Mouse (Mus musculus): ENCODE results near the gene Ak2. TPM values are rescaled to one million over a fixed set of nuclear protein-coding genes. Genes with fewer than 3 reads are reported as not detected.

Ak2 gene
- polyA plus RNA-seq (2012; rRNA removed), result 112 and 201 TPM in 2 replicates

DNA sequence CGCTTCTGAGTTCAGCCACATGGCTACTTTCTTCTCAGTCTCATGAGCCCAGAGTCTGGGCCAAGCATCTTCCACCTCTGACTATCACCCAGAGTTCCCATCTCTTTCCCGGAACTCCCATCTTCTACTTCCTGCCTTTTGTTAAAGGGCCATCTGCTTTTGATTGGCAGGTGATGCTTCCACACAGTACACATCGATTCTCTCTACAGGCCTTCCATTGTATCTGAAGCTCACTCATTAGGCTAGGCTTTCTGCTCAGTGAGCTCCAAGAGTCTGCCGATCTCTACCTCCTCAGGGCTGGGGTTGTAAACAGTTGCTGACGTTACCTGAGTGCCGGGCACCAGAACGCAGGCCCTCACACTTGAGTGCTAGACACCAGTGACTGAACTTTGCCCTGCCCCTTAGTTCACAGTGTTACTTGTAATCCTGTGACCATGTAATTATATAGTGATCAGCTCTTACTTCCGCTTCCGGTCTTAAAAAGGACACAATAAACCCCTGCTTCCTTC is at the start of gene Ak2:
Gene Ak2, plus strand, starts transcription at position 459 of the 509 bp plus-strand sequence.

DNA sequence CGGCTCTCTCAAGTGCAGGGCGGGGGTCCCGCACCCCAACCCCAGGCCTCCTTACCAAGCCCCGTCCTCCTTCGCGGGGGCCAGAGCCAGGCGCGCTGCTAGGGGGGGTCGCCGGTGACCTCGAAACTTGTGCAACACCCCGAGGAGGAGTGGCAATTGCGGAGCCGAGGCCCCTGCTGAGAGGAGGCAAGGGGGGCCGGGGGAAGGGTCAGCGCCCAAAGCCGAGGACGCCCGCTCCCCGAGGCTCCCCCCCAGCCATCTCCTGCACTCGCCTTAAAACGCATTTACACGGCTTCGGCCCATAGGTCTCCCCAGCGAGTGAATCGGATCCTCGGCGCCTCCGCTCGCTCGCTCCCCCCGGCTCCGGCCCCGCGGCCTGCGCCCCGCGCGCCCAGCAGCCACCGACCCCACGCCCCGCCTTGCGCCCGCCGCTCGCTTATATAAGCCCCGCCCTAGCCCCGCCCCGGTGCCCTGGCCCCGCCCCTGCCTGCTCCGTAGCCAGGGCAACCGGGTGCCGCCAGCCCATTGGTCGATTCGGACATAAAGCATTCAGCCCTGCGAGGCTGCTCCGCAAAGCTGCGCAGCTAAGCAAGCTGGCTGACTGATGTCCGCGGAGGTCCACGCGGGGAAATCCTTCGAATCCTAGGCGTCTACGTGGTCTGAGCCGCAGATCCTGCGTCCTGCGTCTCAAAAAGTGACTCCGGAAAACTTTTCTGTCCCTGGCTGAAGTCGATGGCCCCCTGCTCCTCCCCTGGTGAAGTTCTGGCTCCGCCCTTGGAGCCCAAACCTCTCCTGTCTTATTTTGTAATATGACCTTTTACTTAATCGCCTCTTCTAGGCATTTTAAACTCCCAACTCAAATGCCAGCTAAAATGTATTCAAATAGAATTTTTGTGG is 29.5 kb upstream of the Ak2 start, which contains the start of gene Azin2:
Gene Azin2, minus strand, starts transcription at position 414 of the 897 bp plus-strand sequence.

DNA sequence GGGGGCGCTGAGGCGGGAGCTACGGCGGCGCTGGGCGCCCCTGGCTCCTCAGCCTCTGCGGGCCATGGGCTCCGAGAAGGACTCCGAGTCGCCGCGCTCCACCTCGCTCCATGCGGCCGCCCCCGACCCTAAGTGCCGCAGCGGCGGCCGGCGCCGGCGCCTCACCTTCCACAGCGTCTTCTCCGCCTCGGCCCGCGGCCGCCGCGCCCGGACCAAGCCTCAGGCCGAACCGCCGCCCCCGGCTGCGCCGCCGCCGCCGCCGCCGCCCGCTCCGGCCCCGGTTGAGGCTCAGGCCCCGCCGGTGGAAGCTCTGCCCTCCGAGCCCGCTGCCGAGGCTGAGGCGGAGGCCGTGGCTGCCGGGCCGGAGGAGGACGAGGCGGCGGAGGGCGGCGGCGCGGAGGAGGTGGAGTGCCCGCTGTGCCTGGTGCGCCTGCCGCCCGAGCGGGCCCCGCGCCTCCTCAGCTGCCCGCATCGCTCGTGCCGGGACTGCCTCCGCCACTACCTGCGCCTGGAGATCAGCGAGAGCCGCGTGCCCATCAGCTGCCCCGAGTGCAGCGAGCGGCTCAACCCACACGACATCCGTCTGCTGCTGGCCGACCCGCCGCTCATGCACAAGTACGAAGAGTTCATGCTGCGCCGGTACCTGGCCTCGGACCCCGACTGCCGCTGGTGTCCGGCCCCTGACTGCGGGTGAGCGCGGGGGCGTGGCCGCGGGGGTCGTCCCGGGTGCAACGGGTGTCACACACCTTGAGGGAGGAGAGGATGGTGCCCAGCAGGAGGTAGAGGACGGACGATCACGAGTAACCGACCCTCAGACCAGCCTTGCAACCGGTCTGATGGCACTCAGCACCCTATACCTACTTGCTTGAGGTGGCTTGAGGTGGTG is 66.7 kb downstream of the Ak2 start, which contains the start of gene Rnf19b:
Gene Rnf19b, plus strand, starts transcription at position 65 of the 886 bp plus-strand sequence.

Other genes with a start within 250 kb of the Ak2 start
- gene A3galt2, start 236.6 kb upstream of the Ak2 start, polyA plus RNA-seq (2012; rRNA removed), result 2.4 and 2.6 TPM in 2 replicates
- gene Zfp362, start 185.9 kb upstream of the Ak2 start, polyA plus RNA-seq (2012; rRNA removed), result 53.7 and 84.1 TPM in 2 replicates
- gene Trim62, start 108.4 kb upstream of the Ak2 start, polyA plus RNA-seq (2012; rRNA removed), result 8.7 and 14.1 TPM in 2 replicates
- gene Azin2, start 29.5 kb upstream of the Ak2 start, polyA plus RNA-seq (2012; rRNA removed), result 14.2 and 16.4 TPM in 2 replicates
- 25.5 and 30.5 TPM in 2 replicates for gene Rnf19b, start 66.3 kb downstream of the Ak2 start, polyA plus RNA-seq (2012; rRNA removed)
- gene Tmem54, start 113.6 kb downstream of the Ak2 start, polyA plus RNA-seq (2012; rRNA removed), result 1.0 and 2.0 TPM in 2 replicates
- 6.5 and 7.7 TPM in 2 replicates for gene Hpca, start 130.1 kb downstream of the Ak2 start, polyA plus RNA-seq (2012; rRNA removed)
- gene Fndc5, start 145.0 kb downstream of the Ak2 start, polyA plus RNA-seq (2012; rRNA removed), result 1.4 and 10.3 TPM in 2 replicates
- gene S100pbp, start 197.8 kb downstream of the Ak2 start, polyA plus RNA-seq (2012; rRNA removed), result 31.1 and 49.6 TPM in 2 replicates
- 58.1 and 81.0 TPM in 2 replicates for gene Yars, start 197.8 kb downstream of the Ak2 start, polyA plus RNA-seq (2012; rRNA removed)

Data from central nervous system, embryonic 11.5 days (tissue).